Mouse (Mus musculus) MEL (cell line): Measurements from ENCODE around the gene Gapt. TPM values are rescaled to one million over a fixed set of nuclear protein-coding genes. Genes with fewer than 3 reads are reported as not detected.

Source experiments
- DNase-seq: peaks from one replicate; pipeline ENCODE4 v3.0.0; 2011; ENCODE audit warnings: low read depth, low spot score
- H3K27ac ChIP-seq: 2 replicates; pipeline ENCODE4 v1.5.1; 2012; ENCODE audit warnings: low read depth, mild to moderate bottlenecking, control low read depth, low read length, moderate library complexity; ENCODE audit not compliant: control insufficient read depth
- H3K27me3 ChIP-seq, 2 experiments: fragments of 150-350 bp in 1 of 2; sonication (generic) in 1 of 2; 2 replicates each; pipeline ENCODE4 v1.6.1; 2012; ENCODE audit warnings: low read length in 2 of 2, mild to moderate bottlenecking in 2 of 2, improper control_type of control experiment in 1 of 2, moderate library complexity in 1 of 2; ENCODE audit not compliant: insufficient read depth in 2 of 2, control insufficient read depth in 1 of 2
- H3K36me3 ChIP-seq, 2 experiments: 2 replicates each; pipeline ENCODE4 v1.6.1; 2012 to 2014; ENCODE audit warnings: low read length in 2 of 2, improper control_type of control experiment in 1 of 2, inconsistent platforms in 1 of 2, mild to moderate bottlenecking in 1 of 2; ENCODE audit not compliant: insufficient read depth in 2 of 2, control insufficient read depth in 1 of 2
- H3K4me1 ChIP-seq, 2 experiments: fragments of 150-350 bp in 1 of 2; sonication (generic) in 1 of 2; 2 replicates each; pipeline ENCODE4 v1.6.1; 2012; ENCODE audit warnings: low read length in 2 of 2, improper control_type of control experiment in 1 of 2, mild to moderate bottlenecking in 1 of 2; ENCODE audit not compliant: insufficient read depth in 2 of 2, control insufficient read depth in 1 of 2
- H3K4me3 ChIP-seq, 2 experiments: fragments of 150-350 bp in 1 of 2; sonication (generic) in 1 of 2; 2 replicates each; pipeline ENCODE4 v1.5.1; 2012; ENCODE audit warnings: low read depth in 2 of 2, low read length in 2 of 2, mild to moderate bottlenecking in 2 of 2, moderate library complexity in 2 of 2, control low read depth in 1 of 2, improper control_type of control experiment in 1 of 2; ENCODE audit not compliant: control insufficient read depth in 1 of 2, insufficient read depth in 1 of 2
- H3K79me2 ChIP-seq: 2 replicates; pipeline ENCODE4 v1.6.1; 2012; ENCODE audit warnings: mild to moderate bottlenecking, low read length, moderate library complexity; ENCODE audit not compliant: control insufficient read depth, poor library complexity, insufficient read depth
- H3K9ac ChIP-seq: 2 replicates; pipeline ENCODE4 v1.6.1; 2012; ENCODE audit warnings: low read depth, mild to moderate bottlenecking, control low read depth, low read length, moderate library complexity; ENCODE audit not compliant: control insufficient read depth, poor library complexity, severe bottlenecking
- H3K9me3 ChIP-seq: fragments of 150-350 bp; sonication (generic); replicated peaks from 2 replicates; pipeline ENCODE4 v1.6.1; 2012; ENCODE audit warnings: mild to moderate bottlenecking, low read length, improper control_type of control experiment, moderate library complexity; ENCODE audit not compliant: insufficient read depth
- BHLHE40 ChIP-seq: IDR thresholded peaks from 2 replicates; pipeline ENCODE4 v1.6.1; 2012; ENCODE audit warnings: low read depth, mild to moderate bottlenecking, inconsistent platforms, low read length, improper control_type of control experiment, borderline replicate concordance
- CHD2 ChIP-seq: IDR thresholded peaks from 2 replicates; pipeline ENCODE4 v1.6.1; 2011; ENCODE audit warnings: low read length, improper control_type of control experiment
- CTCF ChIP-seq, 3 experiments: IDR thresholded peaks in 2 of 3; conservative IDR thresholded peaks in 1 of 3; 2 replicates each; pipeline ENCODE4 v1.5.1; 2011 to 2012; ENCODE audit warnings: low read length in 3 of 3, low read depth in 2 of 3, mild to moderate bottlenecking in 2 of 3, improper control_type of control experiment in 1 of 3, inconsistent platforms in 1 of 3, mixed read lengths in 1 of 3, moderate library complexity in 1 of 3; ENCODE audit not compliant: control insufficient read depth in 1 of 3, insufficient read depth in 1 of 3, poor library complexity in 1 of 3, severe bottlenecking in 1 of 3
- E2F4 ChIP-seq: IDR thresholded peaks from 2 replicates; pipeline ENCODE4 v1.6.1; 2011; ENCODE audit warnings: low read depth, low read length, improper control_type of control experiment, borderline replicate concordance
- ELF1 ChIP-seq: IDR thresholded peaks from 2 replicates; pipeline ENCODE4 v1.6.1; 2014; ENCODE audit warnings: low read depth, mild to moderate bottlenecking, inconsistent platforms, low read length, improper control_type of control experiment, moderate library complexity
- EP300 ChIP-seq, 2 experiments: IDR thresholded peaks; 2 replicates each; pipeline ENCODE4 v1.6.1; 2011; ENCODE audit warnings: improper control_type of control experiment in 2 of 2, low read length in 2 of 2, low read depth in 1 of 2, mild to moderate bottlenecking in 1 of 2
- ETS1 ChIP-seq: IDR thresholded peaks from 2 replicates; pipeline ENCODE4 v1.6.1; 2012; ENCODE audit warnings: low read depth, mild to moderate bottlenecking, inconsistent platforms, low read length, improper control_type of control experiment, moderate library complexity
- GATA1 ChIP-seq: IDR thresholded peaks from 2 replicates; pipeline ENCODE4 v1.6.1; 2011; ENCODE audit warnings: low read depth, low read length, improper control_type of control experiment
- HCFC1 ChIP-seq: IDR thresholded peaks from 2 replicates; pipeline ENCODE4 v1.6.1; 2012; ENCODE audit warnings: low read depth, mild to moderate bottlenecking, inconsistent platforms, low read length, improper control_type of control experiment, moderate library complexity
- KAT2A ChIP-seq: conservative IDR thresholded peaks from 2 replicates; pipeline ENCODE4 v1.6.1; 2012; ENCODE audit warnings: low read depth, low read length, improper control_type of control experiment, inconsistent platforms
- MAFK ChIP-seq: IDR thresholded peaks from 2 replicates; pipeline ENCODE4 v1.6.1; 2011; ENCODE audit warnings: low read depth, mild to moderate bottlenecking, low read length, improper control_type of control experiment, borderline replicate concordance
- MAX ChIP-seq: IDR thresholded peaks from 2 replicates; pipeline ENCODE4 v1.6.1; 2011; ENCODE audit warnings: low read length, improper control_type of control experiment
- MAZ ChIP-seq: IDR thresholded peaks from 2 replicates; pipeline ENCODE4 v1.6.1; 2012; ENCODE audit warnings: low read depth, mild to moderate bottlenecking, inconsistent platforms, low read length, improper control_type of control experiment
- MEF2A ChIP-seq: IDR thresholded peaks from 2 replicates; pipeline ENCODE4 v1.6.1; 2014; ENCODE audit warnings: low read depth, mild to moderate bottlenecking, inconsistent platforms, low read length, improper control_type of control experiment; ENCODE audit not compliant: poor library complexity, insufficient replicate concordance, severe bottlenecking; ENCODE audit errors: extremely low read depth
- MXI1 ChIP-seq: IDR thresholded peaks from 2 replicates; pipeline ENCODE4 v1.6.1; 2011; ENCODE audit warnings: mild to moderate bottlenecking, low read depth, low read length, improper control_type of control experiment
- MYC ChIP-seq: IDR thresholded peaks from 2 replicates; pipeline ENCODE4 v1.6.1; 2011; ENCODE audit warnings: low read depth, mild to moderate bottlenecking, low read length, improper control_type of control experiment, moderate library complexity
- NELFE ChIP-seq: IDR thresholded peaks from 2 replicates; pipeline ENCODE4 v1.6.1; 2011; ENCODE audit warnings: low read depth, low read length, improper control_type of control experiment
- NRF1 ChIP-seq: IDR thresholded peaks from 2 replicates; pipeline ENCODE4 v1.6.1; 2014; ENCODE audit warnings: low read depth, mild to moderate bottlenecking, inconsistent platforms, low read length, improper control_type of control experiment, moderate library complexity; ENCODE audit not compliant: poor library complexity, insufficient read depth, severe bottlenecking
- POLR2A ChIP-seq, 2 experiments: IDR thresholded peaks; 2 replicates each; pipeline ENCODE4 v1.6.1; 2011 to 2012; ENCODE audit warnings: low read length in 2 of 2, mild to moderate bottlenecking in 2 of 2, control low read depth in 1 of 2, improper control_type of control experiment in 1 of 2, low read depth in 1 of 2, moderate library complexity in 1 of 2; ENCODE audit not compliant: control insufficient read depth in 1 of 2, insufficient read depth in 1 of 2, poor library complexity in 1 of 2
- POLR2AphosphoS5 ChIP-seq: IDR thresholded peaks from 2 replicates; pipeline ENCODE4 v1.6.1; 2012; ENCODE audit warnings: low read depth, borderline replicate concordance, mild to moderate bottlenecking, inconsistent platforms, low read length, moderate library complexity, mixed read lengths
- RCOR1 ChIP-seq: IDR thresholded peaks from 2 replicates; pipeline ENCODE4 v1.6.1; 2012; ENCODE audit warnings: low read depth, mild to moderate bottlenecking, inconsistent platforms, low read length, improper control_type of control experiment
- SIN3A ChIP-seq: IDR thresholded peaks from 2 replicates; pipeline ENCODE4 v1.6.1; 2012; ENCODE audit warnings: low read length, improper control_type of control experiment, inconsistent platforms
- SMC3 ChIP-seq: IDR thresholded peaks from 2 replicates; pipeline ENCODE4 v1.6.1; 2011; ENCODE audit warnings: low read depth, low read length, improper control_type of control experiment
- TAL1 ChIP-seq: IDR thresholded peaks from 2 replicates; pipeline ENCODE4 v1.6.1; 2012; ENCODE audit warnings: mild to moderate bottlenecking, inconsistent platforms, low read length, moderate library complexity, mixed read lengths
- TBP ChIP-seq: IDR thresholded peaks from 2 replicates; pipeline ENCODE4 v1.8.0; 2011; ENCODE audit warnings: low read depth, low read length, improper control_type of control experiment
- TCF12 ChIP-seq: IDR thresholded peaks from 2 replicates; pipeline ENCODE4 v1.6.1; 2014; ENCODE audit warnings: low read depth, mild to moderate bottlenecking, inconsistent platforms, low read length, improper control_type of control experiment, moderate library complexity
- UBTF ChIP-seq: IDR thresholded peaks from 2 replicates; pipeline ENCODE4 v1.6.1; 2012; ENCODE audit warnings: low read depth, mild to moderate bottlenecking, inconsistent platforms, low read length, improper control_type of control experiment, moderate library complexity, borderline replicate concordance; ENCODE audit not compliant: insufficient read depth
- USF2 ChIP-seq, 2 experiments: IDR thresholded peaks; 2 replicates each; pipeline ENCODE4 v1.6.1; 2011 to 2012; ENCODE audit warnings: improper control_type of control experiment in 2 of 2, low read length in 2 of 2, borderline replicate concordance in 1 of 2, inconsistent platforms in 1 of 2, low read depth in 1 of 2, mild to moderate bottlenecking in 1 of 2; ENCODE audit not compliant: insufficient read depth in 1 of 2
- ZC3H11A ChIP-seq: IDR thresholded peaks from 2 replicates; pipeline ENCODE4 v1.6.1; 2012; ENCODE audit warnings: low read depth, mild to moderate bottlenecking, inconsistent platforms, low read length, improper control_type of control experiment
- polyA plus RNA-seq, 2 experiments: library from polyadenylated mRNA; stranded (reverse) in 1 of 2; unstranded in 1 of 2; fragments of >175 nt in 1 of 2; fragments of >200 nt in 1 of 2; gene quantifications; 2 replicates each; pipeline versions ENCODE4 v1.2.1 to v1.2.4; 2012; ENCODE audit warnings: low replicate concordance in 2 of 2, low read depth in 1 of 2; ENCODE audit not compliant: insufficient read length in 2 of 2, insufficient read depth in 1 of 2, missing spikeins in 1 of 2
- total RNA-seq: library from RNA; depleted of rRNA; stranded (reverse); fragments of 300-350 nt; gene quantifications from 2 replicates; pipeline ENCODE4 v1.2.3, GENCODE M21; 2012

Gapt gene
- total and polyA plus RNA-seq, 3 experiments: 0.07 to 0.12 TPM; not detected in 1

DNA sequence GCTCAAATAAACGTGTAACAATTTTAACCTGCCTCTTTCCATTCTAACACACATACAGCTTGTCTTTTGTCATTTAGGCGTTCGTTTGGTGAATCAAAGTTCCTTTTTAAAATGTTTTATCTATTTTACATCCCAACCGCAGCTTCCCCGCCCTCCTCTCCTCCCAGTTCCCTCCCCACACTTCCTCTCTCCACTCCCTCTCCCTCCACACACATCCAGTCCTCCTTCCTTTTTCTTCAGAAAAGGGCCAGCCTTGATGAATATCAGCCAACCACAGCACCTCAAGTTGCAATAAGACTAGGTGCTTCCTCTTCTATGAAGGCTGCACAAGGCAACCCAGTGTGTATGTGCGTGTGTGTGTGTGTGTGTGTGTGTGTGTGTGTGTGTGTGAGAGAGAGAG is 27.5 kb upstream of the Gapt start:
- peak; percentile 48; the same call in 1 of the 2 replicates for TF ChIP-seq GATA1
- no peak for TF ChIP-seq HCFC1
- TF ChIP-seq TBP: no peak
- TF ChIP-seq MAZ: 0 out of 2 replicates have a peak, but pooled peaks have one; percentile 50
- no peak for TF ChIP-seq MAX
- TF ChIP-seq POLR2A (IDR thresholded peaks at IDR 0.05; ENCODE audit: control insufficient read depth in 1 of 2, insufficient read depth in 1 of 2, low read depth in 1 of 2, low read length in 2 of 2, poor library complexity in 1 of 2): no peak
- peak; percentile 43 to 78; a peak in 3 of 4 replicates for TF ChIP-seq EP300 (IDR thresholded peaks at IDR 0.05; ENCODE audit: low read depth in 1 of 2, low read length in 2 of 2)
- no peak; the same call in 1 of the 2 replicates for TF ChIP-seq BHLHE40
- TF ChIP-seq CTCF (IDR thresholded peaks at IDR 0.05 in 2 of 3, conservative IDR thresholded peaks at IDR 0.05 in 1 of 3; ENCODE audit: control insufficient read depth in 1 of 3, insufficient read depth in 1 of 3, low read depth in 2 of 3, low read length in 3 of 3, poor library complexity in 1 of 3, severe bottlenecking in 1 of 3): no peak
- peak; percentile 29; the same call in 1 of the 2 replicates for TF ChIP-seq MAFK
- no peak for TF ChIP-seq USF2 (IDR thresholded peaks at IDR 0.05; ENCODE audit: borderline replicate concordance in 1 of 2, insufficient read depth in 1 of 2, low read depth in 1 of 2, low read length in 2 of 2)
- TF ChIP-seq ELF1: peak; percentile 35; the same call in 1 of the 2 replicates
- TF ChIP-seq TCF12: no peak
- TF ChIP-seq SIN3A: 0 out of 2 replicates have a peak, but pooled peaks have one; percentile 30
- no peak for TF ChIP-seq NRF1
- TF ChIP-seq MEF2A: no peak
- TF ChIP-seq MXI1: 0 out of 2 replicates have a peak, but pooled peaks have one; percentile 20
- TF ChIP-seq E2F4: no peak
- TF ChIP-seq ZC3H11A: no peak
- TF ChIP-seq KAT2A: no peak
- peak; percentile 36 for TF ChIP-seq ETS1
- no peak for TF ChIP-seq UBTF
- TF ChIP-seq CHD2: no peak
- TF ChIP-seq RCOR1: peak; percentile 95
- no peak for TF ChIP-seq NELFE
- TF ChIP-seq SMC3: peak; percentile 21; the same call in 1 of the 2 replicates
- TF ChIP-seq MYC: 0 out of 2 replicates have a peak, but pooled peaks have one; percentile 43
- no peak for TF ChIP-seq POLR2AphosphoS5
- TF ChIP-seq TAL1: no peak
- Histone ChIP-seq H3K9me3 (no peaks in the 10 kb centered on the region), H3K9ac (no peak overlapping the region), H3K4me1 (peaks cover 0 to 6% of the 10 kb centered on the region in 2 experiments; a peak in 3 of 4 replicates), H3K27ac (no peak overlapping the region), H3K4me3 (no peak overlapping the region), H3K27me3 (no peaks in the 10 kb centered on the region; a peak in 1 of 4 replicates), H3K36me3 (peaks cover 0 to 6% of the 10 kb centered on the region in 2 experiments; a peak in 2 of 4 replicates), H3K79me2 (no peaks in the 10 kb centered on the region)
- peak; percentile 90 for DNase-seq
